Mouse (Mus musculus) retina, postnatal 1 day (tissue): Measurements from ENCODE around the gene Lmod3.

Experiments
- DNase-seq: peaks from one replicate; pipeline ENCODE4 v3.0.0-alpha.2; 2012

Lmod3 gene

DNA sequence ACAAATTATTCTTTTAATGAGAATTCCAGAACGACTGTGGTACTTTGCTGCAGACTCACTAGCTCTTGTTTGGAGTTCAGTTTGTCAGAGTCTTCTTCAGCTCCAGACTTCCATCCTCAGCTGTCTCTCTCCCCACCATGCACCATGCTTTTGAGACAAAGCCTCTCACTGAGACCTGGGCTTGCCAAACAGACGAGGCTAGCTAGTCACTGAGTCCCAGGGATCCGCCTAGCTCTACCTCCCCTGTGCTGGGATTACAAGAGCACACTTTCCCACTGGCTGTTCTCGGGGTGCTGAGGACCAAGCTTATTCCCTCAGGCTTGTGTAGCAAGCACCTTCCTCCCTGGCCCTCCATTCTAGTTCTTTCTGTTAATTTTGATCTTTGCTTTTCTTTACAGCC, 29.0 kb downstream of the Lmod3 start:
- DNase-seq: no peak

DNA sequence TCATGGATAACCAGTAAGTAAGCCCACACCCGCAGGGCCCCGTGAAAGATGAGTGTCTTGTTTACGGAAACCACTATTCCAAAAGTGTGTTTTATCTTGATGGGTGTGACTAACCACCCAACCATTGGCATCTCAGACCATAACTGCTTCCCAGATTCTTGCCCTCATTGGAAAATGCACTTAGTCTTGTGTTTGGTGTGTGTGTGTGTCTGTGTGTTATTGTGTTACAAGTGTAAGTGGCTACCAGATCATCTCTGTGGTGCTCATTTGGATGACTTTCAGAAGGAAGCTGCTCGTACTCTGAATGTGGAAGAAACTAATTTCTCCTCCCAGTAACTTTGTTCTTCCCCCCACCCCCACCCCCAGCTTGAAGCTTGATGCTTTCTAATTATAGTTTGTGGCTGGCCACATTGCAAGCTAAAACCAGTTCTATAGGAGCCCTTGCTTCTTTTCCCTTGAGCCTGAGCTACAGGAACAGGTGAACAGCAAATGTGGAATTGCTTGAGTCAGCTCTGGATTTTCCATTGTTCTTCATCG, 29.6 kb downstream of the Lmod3 start:
- DNase-seq: no peak

DNA sequence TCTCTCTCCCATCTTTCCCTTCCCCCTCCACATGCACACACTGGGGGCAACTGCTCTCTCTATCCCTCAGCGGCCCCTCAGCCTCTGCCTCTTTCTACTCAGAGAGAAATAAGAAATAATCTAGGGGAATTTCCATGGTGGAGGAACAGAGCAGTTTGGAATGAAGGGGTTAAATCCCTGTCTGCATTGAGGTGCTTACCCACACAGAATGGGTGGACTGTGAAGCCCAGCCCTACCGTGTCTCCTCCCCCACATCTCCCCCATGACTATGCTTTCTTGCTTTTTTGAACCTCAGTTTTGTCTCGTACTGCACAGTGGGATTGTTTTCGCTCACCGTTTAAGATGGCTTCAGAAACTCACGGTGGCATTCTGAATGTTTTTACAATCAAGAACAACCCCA, 30.2 kb downstream of the Lmod3 start:
- no peak for DNase-seq

DNA sequence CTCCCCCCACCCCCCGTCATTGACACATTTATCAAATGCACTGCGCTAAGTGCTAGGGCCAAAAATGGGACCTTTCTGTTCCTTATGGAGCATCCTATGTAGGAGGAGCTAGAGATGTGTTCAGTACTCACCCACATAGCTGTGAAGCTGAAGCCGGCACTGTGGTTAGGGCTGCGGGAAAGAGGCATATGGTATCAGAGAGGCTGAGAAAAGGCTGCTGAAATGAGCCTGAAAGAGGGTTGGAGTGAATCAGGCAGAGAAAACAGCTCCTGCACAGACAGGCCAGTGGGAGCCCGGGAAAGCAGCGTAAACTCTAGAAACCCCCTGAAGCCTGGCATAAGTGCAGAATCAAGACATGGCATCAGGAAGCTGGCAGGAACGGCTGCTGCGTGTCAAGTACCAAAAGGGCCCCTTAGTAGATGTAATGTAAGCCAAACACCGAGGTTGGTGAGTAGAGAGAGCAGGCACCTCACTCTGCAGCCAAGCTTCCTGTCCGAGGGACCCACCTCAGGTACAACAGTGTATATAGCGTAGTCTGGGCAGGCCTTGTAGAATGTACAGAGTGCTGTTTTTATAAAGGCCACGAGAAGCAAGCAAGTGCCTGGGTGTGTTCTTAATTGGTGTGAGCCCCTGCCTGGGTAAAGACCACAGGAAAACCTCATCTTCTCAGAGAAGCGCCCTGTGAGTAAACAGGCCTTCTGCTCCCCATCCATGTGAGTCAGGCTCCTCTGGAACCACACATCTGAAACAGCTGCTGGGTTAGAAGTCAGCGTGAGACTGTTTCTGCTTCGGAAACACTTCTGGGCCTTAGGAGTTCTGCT, 31.1 kb downstream of the Lmod3 start:
- no peak for DNase-seq

DNA sequence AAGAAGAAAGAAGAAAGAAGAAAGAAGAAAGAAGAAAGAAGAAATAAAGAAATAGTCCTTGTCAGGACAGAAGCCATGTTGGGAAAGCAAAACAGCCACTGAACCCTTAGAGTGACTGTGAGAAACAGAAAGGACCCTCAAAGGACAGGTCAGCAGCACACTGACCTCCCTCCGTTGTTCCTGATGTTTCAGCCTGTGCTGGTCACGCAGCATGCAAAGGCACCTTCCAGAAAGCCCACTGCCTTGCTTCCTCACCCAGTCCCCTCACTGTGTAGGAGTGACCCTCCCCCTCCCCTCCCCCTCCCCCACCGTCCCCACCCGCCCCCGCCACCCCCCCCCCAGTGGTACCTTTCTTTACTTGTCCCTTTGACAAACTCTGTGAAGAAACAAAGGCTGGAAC, 31.9 kb downstream of the Lmod3 start:
- DNase-seq: no peak

DNA sequence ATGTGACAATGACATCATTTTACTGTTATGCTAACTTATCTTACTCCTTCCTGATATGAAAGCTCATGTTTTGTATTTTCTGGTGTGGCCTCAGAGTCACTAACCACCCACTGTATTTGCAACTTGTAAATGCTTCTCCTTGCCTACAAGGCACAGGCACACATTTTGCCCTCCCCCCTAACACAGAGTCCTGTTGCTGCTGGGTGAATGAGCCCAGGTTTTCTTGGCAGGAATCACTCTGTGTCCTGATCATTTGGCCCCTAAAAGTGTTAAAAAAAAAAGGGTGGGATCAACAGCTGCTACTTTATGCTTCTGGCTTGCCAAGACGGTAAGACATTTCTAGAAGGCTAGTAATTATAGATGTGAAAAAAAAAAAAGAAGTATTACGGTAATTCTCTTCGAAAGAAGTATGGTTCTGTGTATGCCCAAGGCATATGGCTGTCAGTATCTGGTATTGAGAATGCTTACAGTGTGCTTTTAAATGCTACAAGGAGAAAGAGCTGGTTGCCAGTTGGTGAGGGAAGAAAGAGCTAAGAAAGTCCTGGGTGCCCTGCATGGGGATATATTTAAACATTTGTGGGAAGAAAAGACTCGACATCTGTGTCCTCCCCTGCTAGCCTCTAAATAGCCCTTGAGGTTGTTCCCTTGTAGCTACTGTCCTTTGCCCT, 36.3 kb downstream of the Lmod3 start:
- no peak for DNase-seq

DNA sequence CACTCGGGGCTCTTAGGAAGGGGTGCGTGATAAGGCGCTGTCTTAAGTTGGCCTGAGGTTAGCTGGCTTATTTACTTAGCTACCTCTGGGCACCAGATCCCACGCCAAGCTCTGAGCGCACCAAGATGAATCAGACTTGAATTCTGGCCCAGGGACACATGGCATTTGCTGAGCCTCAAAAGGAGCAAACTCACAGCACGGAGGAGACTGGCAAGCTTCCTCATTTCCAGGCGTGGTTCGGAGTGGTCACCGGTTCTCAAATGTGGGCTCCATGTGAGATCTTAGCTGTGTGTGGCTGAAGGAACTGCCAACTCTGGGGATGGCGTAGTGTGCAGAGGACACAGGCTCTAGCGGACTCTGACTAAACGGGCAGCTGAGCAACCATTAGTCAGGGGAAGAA, 40.6 kb downstream of the Lmod3 start:
- no peak for DNase-seq

DNA sequence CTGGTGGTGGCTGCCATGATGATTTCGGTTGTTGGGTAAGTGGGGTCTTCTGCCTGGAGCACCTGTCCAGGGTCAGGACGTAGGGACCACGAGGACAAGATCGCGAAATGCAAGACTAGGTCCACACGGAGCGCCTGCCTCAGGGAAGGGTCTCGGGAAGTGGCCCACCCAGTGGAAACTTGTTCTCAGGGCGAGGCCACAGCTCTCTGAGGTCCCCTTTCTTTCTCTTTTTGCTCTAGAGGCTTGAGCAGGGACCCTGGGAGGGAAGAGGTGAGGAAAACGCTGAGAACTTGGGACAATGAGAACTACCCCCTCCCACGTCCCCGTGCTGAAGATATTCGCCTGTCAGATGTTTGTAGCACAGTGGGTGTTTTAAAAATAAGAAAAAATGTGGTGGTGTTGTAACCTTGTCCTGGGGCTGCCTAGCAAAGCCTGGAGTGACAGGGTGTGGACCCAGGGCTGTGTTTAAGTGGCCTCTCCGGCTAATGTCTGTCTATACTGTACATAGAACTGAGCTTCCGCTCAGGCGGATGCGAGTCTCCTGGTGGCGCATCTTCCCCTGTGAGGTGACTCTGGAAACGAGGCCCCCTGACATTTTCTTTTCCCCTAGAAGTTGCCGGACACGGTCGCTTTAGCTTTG, 41.5 kb downstream of the Lmod3 start:
- DNase-seq: no peak

DNA sequence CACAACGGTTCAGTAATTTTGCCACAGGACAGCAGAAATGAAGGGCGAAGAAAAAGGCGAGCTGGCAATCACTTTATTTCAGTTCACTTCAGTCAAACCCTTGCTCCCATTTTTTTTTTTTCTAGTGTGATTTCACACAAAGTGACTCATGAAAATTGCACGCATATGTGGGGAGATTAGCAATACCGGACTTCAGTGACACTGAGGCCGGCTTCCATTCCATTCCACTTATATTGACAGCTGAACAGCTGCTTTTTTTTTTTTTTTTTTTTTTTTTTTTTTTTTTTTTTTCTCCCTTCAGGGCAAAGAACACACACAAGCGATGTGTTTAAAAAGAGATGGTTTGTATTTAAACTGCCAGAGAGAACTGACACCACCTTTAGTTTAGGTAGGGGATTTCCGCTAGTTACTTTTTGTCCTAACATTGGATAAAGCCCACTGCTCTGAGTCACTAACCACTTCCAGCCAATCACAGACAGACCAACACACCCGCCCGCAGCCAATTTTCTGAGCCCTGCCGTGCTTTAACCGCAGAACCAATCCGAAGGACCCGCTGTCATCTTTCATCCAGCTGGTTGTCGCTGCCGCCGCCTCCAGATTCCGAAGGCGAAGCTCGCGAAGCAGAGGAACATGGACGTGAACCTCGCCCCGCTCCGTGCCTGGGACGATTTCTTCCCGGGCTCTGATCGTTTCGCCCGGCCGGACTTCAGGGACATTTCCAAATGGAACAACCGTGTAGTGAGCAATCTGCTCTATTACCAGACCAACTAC, 42.2 kb downstream of the Lmod3 start, which contains the start of gene Arl6ip5:
Gene Arl6ip5, plus strand, starts transcription at position 499 of the 771 bp plus-strand sequence.
- peak; percentile 94 for DNase-seq

DNA sequence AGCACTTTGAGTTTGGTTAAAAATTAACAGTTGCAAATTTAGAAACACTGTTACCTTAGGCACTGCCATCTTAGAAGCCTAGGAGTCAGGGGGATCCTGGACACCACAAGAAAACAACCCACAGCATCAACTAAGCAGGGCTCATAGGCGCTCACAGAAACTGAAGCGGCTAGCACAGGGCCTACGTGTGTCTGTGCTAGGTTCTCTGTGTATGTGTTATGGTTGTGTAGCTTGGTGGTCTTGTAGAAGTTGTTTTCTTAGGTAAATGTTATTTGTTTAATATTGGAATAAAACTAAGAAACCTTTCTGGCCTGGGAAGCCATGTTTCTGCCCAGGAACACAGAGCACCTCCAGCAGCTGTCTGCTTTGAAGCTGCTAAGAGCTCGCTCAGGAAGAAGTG, 42.8 kb downstream of the Lmod3 start:
- DNase-seq: no peak

DNA sequence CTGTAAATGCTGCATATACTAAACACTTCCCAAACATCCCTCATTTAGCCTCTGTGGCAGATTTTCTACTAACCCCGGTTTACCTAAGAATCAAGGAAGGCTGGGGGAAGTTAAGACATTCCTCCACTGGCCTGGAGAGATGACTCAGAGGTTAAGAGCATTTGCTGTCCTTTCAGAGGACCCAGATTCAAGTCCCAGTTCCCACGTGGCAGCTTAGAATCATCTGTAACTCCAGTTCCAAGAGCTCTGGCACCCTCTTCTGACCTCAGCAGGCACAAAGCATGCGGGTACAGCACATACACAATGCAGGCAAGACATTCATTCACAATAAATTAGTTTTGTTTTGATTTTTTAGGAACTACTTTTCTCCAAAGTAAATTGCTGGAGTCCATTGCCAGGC, 43.4 kb downstream of the Lmod3 start:
- DNase-seq: no peak

DNA sequence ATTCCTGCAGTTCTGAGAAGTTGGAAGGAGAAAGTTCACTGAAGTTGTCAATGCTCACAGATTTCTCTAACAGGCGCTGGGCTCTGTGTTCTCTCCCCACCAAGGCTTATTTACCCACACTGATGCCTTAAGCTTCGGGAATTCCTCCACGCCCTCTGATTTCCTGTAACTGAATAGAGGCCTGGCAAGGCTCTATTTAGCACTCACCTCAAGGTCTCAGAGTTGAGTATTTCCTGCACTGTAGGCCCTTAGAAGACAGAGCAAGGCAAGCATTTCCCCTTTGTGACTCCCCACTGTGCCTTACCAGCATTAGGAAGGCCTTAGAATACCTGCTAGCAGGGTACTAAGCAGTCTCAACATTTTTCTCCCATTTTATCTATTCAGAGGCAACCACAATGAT, 44.2 kb downstream of the Lmod3 start:
- no peak for DNase-seq

DNA sequence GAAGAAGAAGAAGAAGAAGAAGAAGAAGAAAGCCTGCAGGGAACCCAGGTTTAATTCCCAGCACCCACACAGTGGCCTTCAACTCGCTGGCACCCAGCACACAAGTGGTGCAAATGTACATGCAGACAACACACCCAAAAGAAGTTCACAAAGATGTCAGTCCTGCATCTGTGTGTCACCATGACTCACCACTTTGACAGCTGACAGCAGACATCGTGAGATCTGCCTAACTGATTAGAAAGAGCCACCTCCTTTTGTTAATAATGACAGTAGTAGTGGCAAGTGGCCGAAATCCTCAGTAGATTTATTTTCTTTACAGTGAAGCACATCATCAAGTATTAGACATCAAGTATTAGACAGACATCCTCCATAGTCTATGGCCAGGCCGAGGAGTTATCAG, 45.5 kb downstream of the Lmod3 start:
- no peak for DNase-seq

DNA sequence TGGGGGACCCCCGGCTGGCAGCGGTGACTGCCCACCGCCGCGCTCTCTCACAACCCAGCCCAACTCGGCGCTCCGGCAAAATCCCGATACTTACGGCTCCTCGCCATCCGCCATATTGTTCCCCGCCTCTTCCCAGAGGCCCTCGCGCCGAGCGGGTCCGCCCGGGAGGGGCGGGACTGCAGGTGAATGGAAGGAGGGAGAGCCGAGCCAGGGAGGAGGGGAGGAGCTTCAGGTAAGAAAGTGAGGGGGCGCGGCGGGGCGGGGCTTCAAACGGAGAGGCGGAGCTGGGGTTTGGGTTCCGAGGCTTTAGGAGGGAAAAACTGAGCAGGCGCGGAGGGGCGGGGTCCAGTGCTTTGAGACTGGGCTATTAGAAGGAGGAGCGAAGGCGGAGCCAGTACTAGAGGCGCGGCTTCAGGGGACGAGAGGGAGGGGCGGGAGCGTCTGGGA, 47.1 kb downstream of the Lmod3 start, which contains the start of gene Uba3:
Gene Uba3, minus strand, starts transcription at position 209 of the 447 bp plus-strand sequence.
- DNase-seq: peak; percentile 99

DNA sequence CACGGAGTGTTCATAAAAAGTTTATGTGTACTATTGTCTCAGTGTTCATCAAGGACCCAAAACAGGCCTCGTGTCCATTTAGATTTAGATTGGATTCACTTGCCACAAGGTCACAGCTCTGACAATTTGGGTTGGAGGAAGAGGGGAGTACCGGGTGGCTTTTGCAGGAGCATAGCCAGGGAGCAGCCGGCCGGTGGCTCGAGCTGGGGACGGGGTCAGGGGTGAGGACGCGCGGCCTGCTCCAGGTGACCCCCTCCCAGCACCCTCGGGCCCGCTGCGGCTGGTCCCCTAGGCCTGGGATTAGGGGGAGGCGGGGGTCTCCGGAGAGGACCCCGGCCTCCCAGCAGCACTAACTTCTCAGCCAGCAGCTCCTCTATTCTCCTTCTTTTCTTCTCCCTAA, 47.6 kb downstream of the Lmod3 start:
- no peak for DNase-seq

DNA sequence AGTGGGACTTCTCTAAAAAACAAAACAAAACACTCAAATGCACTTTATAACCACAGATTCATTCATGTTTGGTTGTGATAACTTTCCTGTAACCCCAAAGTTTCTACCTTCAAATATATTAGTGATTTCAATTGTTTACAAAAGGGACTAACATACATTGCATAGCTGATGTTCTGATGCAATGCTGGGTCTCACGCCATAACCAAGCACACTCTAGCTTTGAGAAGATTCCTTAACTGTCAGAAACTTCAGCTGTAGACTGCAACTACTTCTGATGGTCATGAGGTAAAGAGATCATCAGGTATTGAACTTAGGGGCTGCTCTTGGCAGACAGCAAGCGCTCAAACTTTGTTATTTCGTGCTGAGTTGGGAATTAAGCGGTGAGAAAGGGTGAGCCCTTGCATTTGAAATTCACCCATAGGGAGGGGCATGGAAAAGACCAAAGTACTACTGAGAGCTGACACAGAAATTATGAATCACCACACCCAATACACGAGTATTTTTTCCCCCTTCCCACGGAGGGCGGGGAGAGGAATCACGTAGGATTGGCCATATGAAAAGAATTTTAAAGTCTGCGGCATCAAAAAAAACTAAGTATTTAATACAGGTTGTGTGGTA, 48.2 kb downstream of the Lmod3 start:
- DNase-seq: no peak

DNA sequence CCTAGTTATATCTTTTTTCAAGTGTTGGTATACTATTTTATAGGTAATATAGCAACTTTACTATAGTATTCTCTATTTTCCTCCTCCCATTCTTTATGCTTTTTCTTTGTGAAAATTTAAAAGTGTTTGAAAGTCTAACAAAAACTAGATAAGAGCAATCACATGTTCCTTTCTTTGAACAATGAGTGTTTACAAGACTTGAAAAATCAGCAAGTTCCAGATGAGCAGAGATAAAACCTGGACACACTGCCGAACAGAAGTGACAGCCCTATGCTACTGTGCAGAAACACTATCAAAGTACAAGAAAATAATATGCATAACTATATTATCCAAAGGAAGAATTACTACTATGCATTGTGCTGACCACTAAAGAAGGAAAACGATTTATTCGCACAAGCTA, 50.1 kb downstream of the Lmod3 start:
- DNase-seq: no peak

DNA sequence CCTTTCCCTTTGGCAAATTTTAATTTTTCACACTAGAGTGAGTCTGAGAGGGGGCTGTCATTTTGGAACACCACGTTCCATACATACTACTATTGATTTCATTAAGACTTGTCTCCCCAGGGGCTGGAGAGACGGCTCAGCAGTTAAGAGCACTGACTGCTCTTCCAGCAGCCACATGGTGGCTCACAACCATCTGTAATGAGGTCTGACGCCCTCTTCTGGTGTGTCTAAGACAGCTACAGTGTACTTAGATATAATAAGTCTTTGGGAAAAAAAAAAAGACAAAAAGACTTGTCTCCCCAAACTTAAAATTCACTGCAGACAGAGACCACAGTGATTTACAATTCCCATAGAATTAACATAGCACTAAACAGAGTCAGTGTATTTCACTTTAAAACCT, 52.1 kb downstream of the Lmod3 start:
- DNase-seq: no peak
